Comparison of ENCODE assay signal across 9 mouse cellular contexts in the genomic region with DNA sequence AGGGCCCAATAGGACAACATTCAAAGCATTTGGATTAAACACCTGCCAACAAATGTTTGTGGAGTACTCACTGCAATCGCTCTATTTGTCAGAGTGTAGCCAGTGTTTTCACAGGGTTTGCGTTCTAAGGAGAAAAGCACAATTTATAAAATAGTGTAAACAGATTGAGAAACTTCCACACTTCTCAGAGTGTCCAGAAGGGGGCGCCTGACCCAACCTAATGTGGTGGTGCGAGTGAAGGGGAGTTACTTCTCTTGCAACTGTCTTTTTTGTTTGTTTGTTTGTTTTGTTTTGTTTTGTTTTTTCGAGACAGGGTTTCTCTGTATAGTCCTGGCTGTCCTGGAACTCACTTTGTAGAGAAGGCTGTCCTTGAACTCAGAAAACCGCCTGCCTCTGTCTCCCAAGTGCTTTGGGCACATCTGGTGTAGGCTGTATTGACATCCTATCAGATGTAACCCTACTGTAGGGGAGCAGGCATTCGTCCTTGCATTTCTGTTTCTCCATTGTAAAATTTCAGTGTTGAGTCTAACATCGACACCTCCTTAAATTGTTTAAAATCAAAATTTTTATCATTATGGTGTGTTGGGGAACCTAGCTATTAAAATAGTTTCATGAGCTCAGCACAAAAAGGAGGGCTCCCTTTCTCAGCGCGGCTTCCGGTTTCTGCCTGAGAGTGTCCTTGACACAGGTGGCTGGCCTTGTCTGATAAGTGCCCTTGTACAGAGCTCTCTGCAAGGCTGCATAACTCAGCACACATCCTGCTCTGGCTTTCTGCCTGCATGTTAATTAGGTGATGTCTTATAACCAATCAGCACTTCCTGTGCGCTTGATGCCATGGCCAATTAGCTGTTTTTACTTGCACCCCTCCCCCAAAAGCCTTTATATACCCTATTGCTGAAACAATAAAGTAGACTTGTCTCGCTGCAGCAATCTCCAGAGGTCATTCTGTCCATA.
DNase-seq lines count a peak whose midpoint lies in the region; ATAC-seq and TF ChIP-seq lines count a peak whose summit lies in the region.
"Had no signal": no experiment of that assay in that cellular context is flagged by ENCODE, and none has a peak within 500 bp of the region (broad histone marks: within the 10 kb centered on the region; RNA-seq: fewer than 3 reads in every experiment).

No protein-coding gene starts in this region.

- H3K36me3 ChIP-seq in neural tube, embryonic 15.5 days = no peaks in the 10 kb centered on the region
- no peaks in the 10 kb centered on the region for H3K36me3 ChIP-seq in heart, embryonic 12.5 days
- H3K36me3 ChIP-seq in midbrain, embryonic 11.5 days (ENCODE audit: control insufficient read depth, insufficient read depth, low read length) = no peaks in the 10 kb centered on the region
- H3K36me3 ChIP-seq: stomach, embryonic 15.5 days had no signal

- H3K9ac ChIP-seq in neural tube, embryonic 15.5 days (replicated peaks) = no peak overlapping the region
- no peak overlapping the region for H3K9ac ChIP-seq in heart, embryonic 12.5 days
- no peak overlapping the region for H3K9ac ChIP-seq in midbrain, embryonic 11.5 days (ENCODE audit: low read length)
- H3K9ac ChIP-seq: stomach, embryonic 15.5 days had no signal

- no peak overlapping the region for H3K4me2 ChIP-seq in neural tube, embryonic 15.5 days
- H3K4me2 ChIP-seq in heart, embryonic 12.5 days = no peak overlapping the region
- no peak overlapping the region for H3K4me2 ChIP-seq in midbrain, embryonic 11.5 days
- H3K4me2 ChIP-seq: stomach, embryonic 15.5 days had no signal

- no peaks in the 10 kb centered on the region for H3K4me1 ChIP-seq in neural tube, embryonic 15.5 days
- H3K4me1 ChIP-seq in heart, embryonic 12.5 days (replicated peaks) = peaks cover 4% of the 10 kb centered on the region
- H3K4me1 ChIP-seq in midbrain, embryonic 11.5 days (ENCODE audit: control insufficient read depth, insufficient read depth, low read length) = no peaks in the 10 kb centered on the region
- H3K4me1 ChIP-seq: stomach, embryonic 15.5 days had no signal

- no peak for ATAC-seq in neural tube, embryonic 15.5 days (ENCODE audit: low FRiP score)
- ATAC-seq in heart, embryonic 12.5 days (ENCODE audit: insufficient number of reproducible peaks, low FRiP score) = peak; percentile 63; the same call in 1 of the 2 replicates
- ATAC-seq in midbrain, embryonic 11.5 days (ENCODE audit: low FRiP score) = peak; percentile 54; the same call in 1 of the 2 replicates

- no peak overlapping the region for H3K4me3 ChIP-seq in neural tube, embryonic 15.5 days (replicated peaks)
- no peak overlapping the region for H3K4me3 ChIP-seq in heart, embryonic 12.5 days
- no peak overlapping the region for H3K4me3 ChIP-seq in midbrain, embryonic 11.5 days (ENCODE audit: low read depth, low read length)
- H3K4me3 ChIP-seq: stomach, embryonic 15.5 days had no signal

- H3K9me3 ChIP-seq in neural tube, embryonic 15.5 days (replicated peaks) = no peaks in the 10 kb centered on the region
- peaks cover 5% of the 10 kb centered on the region; the same call in 1 of the 2 replicates for H3K9me3 ChIP-seq in heart, embryonic 12.5 days (replicated peaks)
- no peaks in the 10 kb centered on the region for H3K9me3 ChIP-seq in midbrain, embryonic 11.5 days (ENCODE audit: control insufficient read depth, low read length)
- H3K9me3 ChIP-seq: stomach, embryonic 15.5 days had no signal

- no peaks in the 10 kb centered on the region for H3K27me3 ChIP-seq in neural tube, embryonic 15.5 days (replicated peaks)
- H3K27me3 ChIP-seq in heart, embryonic 12.5 days (replicated peaks) = no peaks in the 10 kb centered on the region
- H3K27me3 ChIP-seq in midbrain, embryonic 11.5 days (ENCODE audit: control insufficient read depth, insufficient read depth, low read length) = no peaks in the 10 kb centered on the region
- H3K27me3 ChIP-seq: stomach, embryonic 15.5 days had no signal

- peak; percentile 60; the same call in 1 of the 2 replicates for TF ChIP-seq CTCF in brain, embryonic 14.5 days (IDR thresholded peaks at IDR 0.05; ENCODE audit: borderline replicate concordance, extremely low read depth, insufficient read depth, insufficient read length)

- WGBS in neural tube, embryonic 15.5 days = 58% methylated on average over 13 of the region's 13 CpGs
- WGBS in heart, embryonic 12.5 days = 43% methylated on average over 13 of the region's 13 CpGs
- 65% methylated on average over 13 of the region's 13 CpGs for WGBS in midbrain, embryonic 11.5 days

- DNase-seq in neural tube, embryonic 10.5 days (ENCODE audit: extremely low spot score, low spot score) = peak; percentile 28
- peak; percentile 87 for DNase-seq in brain, embryonic 14.5 days (ENCODE audit: low read depth)
- peak; percentile 49 to 57 for DNase-seq in kidney, postnatal 25 days
- peak; percentile 93 for DNase-seq in midbrain, embryonic 11.5 days (ENCODE audit: low spot score, missing footprints)
- DNase-seq in testis, postnatal 14 days (ENCODE audit: low spot score) = peak; percentile 5
- no peak for DNase-seq in spleen, postnatal 36 days (ENCODE audit: low spot score in 2 of 2)

- no peak overlapping the region for H3K27ac ChIP-seq in neural tube, embryonic 15.5 days (replicated peaks)
- H3K27ac ChIP-seq in heart, embryonic 12.5 days (ENCODE audit: poor library complexity, severe bottlenecking) = peak overlapping the region; percentile 49
- H3K27ac ChIP-seq in midbrain, embryonic 11.5 days (ENCODE audit: low read depth, low read length) = no peak overlapping the region
- H3K27ac ChIP-seq: stomach, embryonic 15.5 days had no signal

- TF ChIP-seq POLR2A in brain, embryonic 14.5 days (IDR thresholded peaks at IDR 0.05; ENCODE audit: borderline replicate concordance, extremely low read depth, insufficient read depth, insufficient read length, poor library complexity, severe bottlenecking) = no peak

Comparison
In these comparisons a context has a peak if more than half of its experiments do, and no peak if none do; other contexts are left out.
1. DNase-seq: peak in neural tube, embryonic 10.5 days (single experiment), brain, embryonic 14.5 days (single experiment), kidney, postnatal 25 days (2 of 2), midbrain, embryonic 11.5 days (single experiment) and testis, postnatal 14 days (single experiment); none in spleen, postnatal 36 days (0 of 2).